Comparison of ENCODE assay signal across 7 mouse cellular contexts in genomic region chr2:164874239-164874769, GRCm38 (mm10). TPM values are rescaled to one million over a fixed set of nuclear protein-coding genes. Genes with fewer than 3 reads are reported as not detected.
A peak's percentile ranks its signal among the peaks of the same experiment; 100 is the strongest.
DNase-seq lines count a peak whose midpoint lies in the region; ATAC-seq lines count a peak whose summit lies in the region.

No protein-coding gene starts in this region.

- no peak overlapping the region for H3K4me2 ChIP-seq in hindbrain, embryonic 12.5 days (replicated peaks)

- 36% methylated on average over 1 of the region's 1 CpGs for WGBS in embryonic facial prominence, embryonic 10.5 days
- WGBS in hindbrain, embryonic 12.5 days: 36% methylated on average over 1 of the region's 1 CpGs

- no peak overlapping the region; the same call in 1 of the 2 replicates for H3K4me3 ChIP-seq in embryonic facial prominence, embryonic 10.5 days
- H3K4me3 ChIP-seq in hindbrain, embryonic 12.5 days: no peak overlapping the region

- peak overlapping the region; percentile 23; the same call in 1 of the 2 replicates for H3K9ac ChIP-seq in hindbrain, embryonic 12.5 days

- no peak for ATAC-seq in hindbrain, embryonic 12.5 days (ENCODE audit: low FRiP score)

- H3K27ac ChIP-seq in embryonic facial prominence, embryonic 10.5 days (replicated peaks): peak overlapping the region; percentile 60
- peak overlapping the region; percentile 55; the same call in 1 of the 2 replicates for H3K27ac ChIP-seq in hindbrain, embryonic 12.5 days

- H3K27me3 ChIP-seq in embryonic facial prominence, embryonic 10.5 days (replicated peaks; ENCODE audit: low read depth, poor library complexity, severe bottlenecking): no peaks in the 10 kb centered on the region
- no peaks in the 10 kb centered on the region for H3K27me3 ChIP-seq in hindbrain, embryonic 12.5 days

- no peaks in the 10 kb centered on the region for H3K9me3 ChIP-seq in embryonic facial prominence, embryonic 10.5 days
- no peaks in the 10 kb centered on the region for H3K9me3 ChIP-seq in hindbrain, embryonic 12.5 days (replicated peaks)

- H3K36me3 ChIP-seq in embryonic facial prominence, embryonic 10.5 days (replicated peaks): peaks cover 9% of the 10 kb centered on the region
- H3K36me3 ChIP-seq in hindbrain, embryonic 12.5 days: peaks cover 7% of the 10 kb centered on the region; the same call in 1 of the 2 replicates

- DNase-seq in MEL-GATA-1-ER (ENCODE audit: extremely low read depth, low read depth): peak; percentile 39
- no peak for DNase-seq in embryonic facial prominence, embryonic 10.5 days (ENCODE audit: low spot score)
- peak; percentile 74 to 83 for DNase-seq in lung, adult 18-20 months
- DNase-seq in right cerebral cortex, adult 2 months (ENCODE audit: low spot score in 2 of 2): no peak
- no peak for DNase-seq in urinary bladder, postnatal 10 days (ENCODE audit: low spot score)
- no peak for DNase-seq in urinary bladder, adult 2 months (ENCODE audit: low spot score)

- H3K4me1 ChIP-seq in embryonic facial prominence, embryonic 10.5 days: peaks cover 28% of the 10 kb centered on the region
- peaks cover 19% of the 10 kb centered on the region for H3K4me1 ChIP-seq in hindbrain, embryonic 12.5 days

RNA-seq across cellular contexts. Expression of gene Pcif1, which starts 4.8 kb away (rescaled TPM):
- 77.2 and 81.2 TPM in 2 replicates for polyA plus RNA-seq in embryonic facial prominence, embryonic 10.5 days (2016; fragmentation: Nextera tagmentation; extraction: Ambion mirVana)
- 85.2 and 87.6 TPM in 2 replicates for polyA plus RNA-seq in hindbrain, embryonic 12.5 days (2016; fragmentation: Nextera tagmentation; extraction: Ambion mirVana)
- polyA plus RNA-seq in urinary bladder, adult 2 months (2012; rRNA removed): 27.8 and 29.4 TPM in 2 replicates

RNA-seq across cellular contexts. Expression of gene Pltp, which starts 16.8 kb away (rescaled TPM):
- 36.7 and 40.7 TPM in 2 replicates for polyA plus RNA-seq in embryonic facial prominence, embryonic 10.5 days (2016; fragmentation: Nextera tagmentation; extraction: Ambion mirVana)
- 77.3 and 78.5 TPM in 2 replicates for polyA plus RNA-seq in hindbrain, embryonic 12.5 days (2016; fragmentation: Nextera tagmentation; extraction: Ambion mirVana)
- 247 and 252 TPM in 2 replicates for polyA plus RNA-seq in urinary bladder, adult 2 months (2012; rRNA removed)

RNA-seq across cellular contexts. Expression of gene Zfp335, which starts 37.3 kb away (rescaled TPM):
- polyA plus RNA-seq in embryonic facial prominence, embryonic 10.5 days (2016; fragmentation: Nextera tagmentation; extraction: Ambion mirVana): 17.4 and 18.2 TPM in 2 replicates
- 17.3 and 18.2 TPM in 2 replicates for polyA plus RNA-seq in hindbrain, embryonic 12.5 days (2016; fragmentation: Nextera tagmentation; extraction: Ambion mirVana)
- 15.6 and 16.3 TPM in 2 replicates for polyA plus RNA-seq in urinary bladder, adult 2 months (2012; rRNA removed)

RNA-seq across cellular contexts. Expression of gene Neurl2, which starts 41.0 kb away (rescaled TPM):
- polyA plus RNA-seq in embryonic facial prominence, embryonic 10.5 days (2016; fragmentation: Nextera tagmentation; extraction: Ambion mirVana): 4.8 and 5.4 TPM in 2 replicates
- polyA plus RNA-seq in hindbrain, embryonic 12.5 days (2016; fragmentation: Nextera tagmentation; extraction: Ambion mirVana): 5.5 and 6.1 TPM in 2 replicates
- polyA plus RNA-seq in urinary bladder, adult 2 months (2012; rRNA removed): 12.5 and 15.3 TPM in 2 replicates

RNA-seq across cellular contexts. Expression of gene Ctsa, which starts 41.6 kb away (rescaled TPM):
- polyA plus RNA-seq in embryonic facial prominence, embryonic 10.5 days (2016; fragmentation: Nextera tagmentation; extraction: Ambion mirVana): 95.8 and 100 TPM in 2 replicates
- polyA plus RNA-seq in hindbrain, embryonic 12.5 days (2016; fragmentation: Nextera tagmentation; extraction: Ambion mirVana): 108 and 112 TPM in 2 replicates
- polyA plus RNA-seq in urinary bladder, adult 2 months (2012; rRNA removed): 200 and 235 TPM in 2 replicates

Comparison
In these comparisons a context has a peak if more than half of its experiments do, and no peak if none do; other contexts are left out.
1. DNase-seq: peak in MEL-GATA-1-ER (single experiment) and lung, adult 18-20 months (2 of 2); none in embryonic facial prominence, embryonic 10.5 days (single experiment), right cerebral cortex, adult 2 months (0 of 2), urinary bladder, postnatal 10 days (single experiment) and urinary bladder, adult 2 months (single experiment).